Mouse (Mus musculus): ENCODE measurements at regions not wholly inside any gene's neighbourhood (a gene's known extent, or its start where the extent isn't known, plus 50 kb on each side); places are given as distances from the start of the nearest gene placed in this dataset.

GRCm38 (mm10) chr1:76200906-76201305 is 654.8 kb downstream of the Slc4a3 start:
- no peaks in the 10 kb centered on the region for H3K9me3 ChIP-seq (ENCODE audit: control insufficient read depth, low read length)
- no peaks in the 10 kb centered on the region for H3K36me3 ChIP-seq (ENCODE audit: control insufficient read depth, insufficient read depth, low read length)
- 72% methylated on average over 3 of the region's 3 CpGs for WGBS
- ATAC-seq (ENCODE audit: insufficient read depth, low FRiP score, low TSS enrichment) (no peak), DNase-seq (ENCODE audit: low spot score) (no peak)
- H3K27me3 ChIP-seq (ENCODE audit: control insufficient read depth, insufficient read depth, low read length), result no peaks in the 10 kb centered on the region
- no peak overlapping the region for H3K4me3 ChIP-seq (ENCODE audit: low read depth, low read length)
- H3K9ac ChIP-seq (ENCODE audit: low read length), result no peak overlapping the region
- H3K4me2 ChIP-seq (ENCODE audit: low read depth), result no peak overlapping the region
- no peaks in the 10 kb centered on the region for H3K4me1 ChIP-seq (ENCODE audit: control insufficient read depth, insufficient read depth, low read length)
- no peak overlapping the region for H3K27ac ChIP-seq (ENCODE audit: low read depth, low read length)

DNA sequence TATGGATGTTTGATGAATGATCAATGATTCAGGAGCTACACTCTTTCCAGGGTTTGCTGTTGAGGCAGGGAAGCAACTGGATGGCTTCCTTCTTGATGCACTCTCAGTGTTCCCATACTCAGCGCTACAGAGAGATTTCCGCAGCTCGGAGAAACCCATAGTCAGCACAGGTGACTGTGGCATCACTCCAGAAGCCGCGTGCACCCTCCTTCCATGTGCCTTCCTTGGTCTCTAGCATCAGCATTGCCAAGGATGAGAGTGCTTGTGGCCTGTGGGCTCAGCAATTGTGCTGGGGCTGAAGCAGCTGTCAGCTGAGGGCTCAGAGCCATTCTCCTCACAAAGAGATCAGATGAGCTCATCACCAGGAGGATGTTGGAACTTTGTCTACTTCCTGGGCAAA is 666.4 kb downstream of the Slc4a3 start:
- no peak for DNase-seq (ENCODE audit: low spot score)
- H3K9me3 ChIP-seq (ENCODE audit: control insufficient read depth, low read length), result no peaks in the 10 kb centered on the region
- H3K4me2 ChIP-seq (ENCODE audit: low read depth), result no peak overlapping the region
- 97% methylated on average over 5 of the region's 5 CpGs for WGBS
- H3K36me3 ChIP-seq (ENCODE audit: control insufficient read depth, insufficient read depth, low read length), result no peaks in the 10 kb centered on the region
- H3K27me3 ChIP-seq (ENCODE audit: control insufficient read depth, insufficient read depth, low read length), result no peaks in the 10 kb centered on the region
- ATAC-seq (ENCODE audit: insufficient read depth, low FRiP score, low TSS enrichment), result no peak
- no peaks in the 10 kb centered on the region for H3K4me1 ChIP-seq (ENCODE audit: control insufficient read depth, insufficient read depth, low read length)
- H3K27ac ChIP-seq (ENCODE audit: low read depth, low read length), result no peak overlapping the region
- H3K9ac ChIP-seq (ENCODE audit: low read length), result no peak overlapping the region
- H3K4me3 ChIP-seq (ENCODE audit: low read depth, low read length), result no peak overlapping the region

DNA sequence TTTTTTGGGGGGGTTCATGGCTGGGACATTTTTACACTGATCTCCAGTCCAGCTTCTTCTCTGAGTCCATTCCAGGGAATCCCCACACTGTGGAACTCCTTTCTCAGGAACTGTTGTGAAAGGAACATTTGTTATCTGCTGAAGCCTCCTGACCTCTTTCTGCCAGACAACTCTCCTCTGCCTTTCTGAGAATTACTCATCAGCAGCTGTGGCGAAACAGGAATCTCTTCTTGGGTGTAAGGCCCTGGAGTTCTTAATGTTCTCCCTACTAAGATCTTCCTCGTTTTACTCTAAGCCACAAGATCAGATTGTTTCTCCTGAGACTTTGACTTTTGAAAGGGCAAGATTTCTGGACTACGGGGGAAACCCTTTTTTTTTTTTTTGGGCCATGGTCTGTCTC is 698.7 kb downstream of the Slc4a3 start:
- H3K4me3 ChIP-seq (ENCODE audit: low read depth, low read length), result no peak overlapping the region
- no peaks in the 10 kb centered on the region for H3K36me3 ChIP-seq (ENCODE audit: control insufficient read depth, insufficient read depth, low read length)
- DNase-seq (ENCODE audit: low spot score), result no peak
- H3K4me1 ChIP-seq (ENCODE audit: control insufficient read depth, insufficient read depth, low read length), result 0 out of 2 replicates have a peak, but pooled peaks cover 2% of the 10 kb centered on the region
- no peak for ATAC-seq (ENCODE audit: insufficient read depth, low FRiP score, low TSS enrichment)
- no peak overlapping the region for H3K9ac ChIP-seq (ENCODE audit: low read length)
- H3K4me2 ChIP-seq (ENCODE audit: low read depth), result no peak overlapping the region
- 83% methylated on average over 3 of the region's 3 CpGs for WGBS
- no peak overlapping the region for H3K27ac ChIP-seq (ENCODE audit: low read depth, low read length)
- H3K27me3 ChIP-seq (ENCODE audit: control insufficient read depth, insufficient read depth, low read length), result no peaks in the 10 kb centered on the region
- no peaks in the 10 kb centered on the region for H3K9me3 ChIP-seq (ENCODE audit: control insufficient read depth, low read length)

- Histone ChIP-seq H3K4me1 (ENCODE audit: control insufficient read depth, insufficient read depth, low read length) (0 out of 2 replicates have a peak, but pooled peaks cover 2% of the 10 kb centered on the region), H3K4me2 (ENCODE audit: low read depth) (no peak overlapping the region), H3K36me3 (ENCODE audit: control insufficient read depth, insufficient read depth, low read length) (no peaks in the 10 kb centered on the region), H3K4me3 (ENCODE audit: low read depth, low read length) (no peak overlapping the region), H3K27me3 (ENCODE audit: control insufficient read depth, insufficient read depth, low read length) (no peaks in the 10 kb centered on the region), H3K9me3 (ENCODE audit: control insufficient read depth, low read length) (no peaks in the 10 kb centered on the region), H3K27ac (ENCODE audit: low read depth, low read length) (no peak overlapping the region), H3K9ac (ENCODE audit: low read length) (no peak overlapping the region)
- DNase-seq (ENCODE audit: low spot score) (no peak), ATAC-seq (ENCODE audit: insufficient read depth, low FRiP score, low TSS enrichment) (no peak)
- 31% methylated on average over 8 of the region's 8 CpGs for WGBS
Observed at GRCm38 (mm10) chr1:76246181-76246796, 700.2 kb downstream of the Slc4a3 start.

DNA sequence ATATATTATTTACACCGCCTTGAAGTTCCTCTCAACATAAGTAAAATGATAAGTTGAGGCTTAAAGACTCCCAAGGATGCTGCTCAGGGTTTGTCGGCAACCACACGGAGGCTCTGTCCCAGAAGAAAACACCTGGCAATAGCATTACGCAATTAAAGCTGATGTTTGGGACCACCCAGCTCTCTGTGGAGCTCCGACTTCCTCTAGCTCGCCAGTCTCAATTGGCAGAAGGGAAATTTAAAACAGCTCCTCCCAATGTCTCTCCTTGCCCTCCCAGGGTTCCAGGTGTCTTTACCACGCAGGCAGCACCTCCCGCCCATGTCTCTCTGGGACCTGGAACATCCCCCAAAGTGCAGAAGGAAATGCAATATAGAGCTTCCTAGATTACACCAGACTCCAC is 701.1 kb downstream of the Slc4a3 start:
- no peak for DNase-seq (ENCODE audit: low spot score)
- H3K4me3 ChIP-seq (ENCODE audit: low read depth, low read length), result no peak overlapping the region
- no peaks in the 10 kb centered on the region for H3K27me3 ChIP-seq (ENCODE audit: control insufficient read depth, insufficient read depth, low read length)
- 0 out of 2 replicates have a peak, but pooled peaks cover 2% of the 10 kb centered on the region for H3K4me1 ChIP-seq (ENCODE audit: control insufficient read depth, insufficient read depth, low read length)
- no peaks in the 10 kb centered on the region for H3K36me3 ChIP-seq (ENCODE audit: control insufficient read depth, insufficient read depth, low read length)
- no peak overlapping the region for H3K9ac ChIP-seq (ENCODE audit: low read length)
- no peak overlapping the region for H3K27ac ChIP-seq (ENCODE audit: low read depth, low read length)
- WGBS, result 51% methylated on average over 8 of the region's 8 CpGs
- H3K9me3 ChIP-seq (ENCODE audit: control insufficient read depth, low read length), result no peaks in the 10 kb centered on the region
- H3K4me2 ChIP-seq (ENCODE audit: low read depth), result no peak overlapping the region
- ATAC-seq (ENCODE audit: insufficient read depth, low FRiP score, low TSS enrichment), result no peak

- Histone ChIP-seq H3K4me3 (ENCODE audit: low read depth, low read length) (no peak overlapping the region), H3K27me3 (ENCODE audit: control insufficient read depth, insufficient read depth, low read length) (no peaks in the 10 kb centered on the region), H3K9me3 (ENCODE audit: control insufficient read depth, low read length) (no peaks in the 10 kb centered on the region), H3K27ac (ENCODE audit: low read depth, low read length) (no peak overlapping the region), H3K9ac (ENCODE audit: low read length) (no peak overlapping the region), H3K4me1 (ENCODE audit: control insufficient read depth, insufficient read depth, low read length) (no peaks in the 10 kb centered on the region), H3K36me3 (ENCODE audit: control insufficient read depth, insufficient read depth, low read length) (no peaks in the 10 kb centered on the region), H3K4me2 (ENCODE audit: low read depth) (no peak overlapping the region)
- 46% methylated on average over 4 of the region's 4 CpGs for WGBS
- DNase-seq (ENCODE audit: low spot score) (no peak), ATAC-seq (ENCODE audit: insufficient read depth, low FRiP score, low TSS enrichment) (no peak)
Observed at GRCm38 (mm10) chr1:76258217-76258616, 712.2 kb downstream of the Slc4a3 start.

DNA sequence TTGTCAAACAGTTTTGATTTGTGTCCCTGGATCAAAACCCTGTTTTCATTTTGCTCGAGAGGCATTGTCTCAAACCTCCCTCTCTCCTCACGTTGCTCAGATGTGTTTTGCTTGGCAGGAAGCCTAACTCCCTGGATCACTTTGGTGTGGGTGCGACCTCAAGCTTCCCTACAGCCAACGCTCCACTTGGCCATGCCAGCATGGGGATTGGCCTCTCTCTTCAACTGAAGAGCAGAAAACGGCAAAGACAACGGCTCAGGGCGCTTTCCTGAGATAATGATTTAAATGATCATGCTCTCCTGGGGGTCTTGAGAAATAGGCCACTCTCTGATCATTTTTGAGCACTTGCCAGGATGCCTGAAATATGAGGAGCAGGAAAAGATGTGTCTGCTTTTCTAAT is 730.1 kb downstream of the Slc4a3 start:
- Histone ChIP-seq H3K9me3 (ENCODE audit: control insufficient read depth, low read length) (no peaks in the 10 kb centered on the region), H3K27ac (ENCODE audit: low read depth, low read length) (no peak overlapping the region), H3K4me1 (ENCODE audit: control insufficient read depth, insufficient read depth, low read length) (no peaks in the 10 kb centered on the region), H3K9ac (ENCODE audit: low read length) (no peak overlapping the region), H3K27me3 (ENCODE audit: control insufficient read depth, insufficient read depth, low read length) (no peaks in the 10 kb centered on the region), H3K4me3 (ENCODE audit: low read depth, low read length) (no peak overlapping the region), H3K4me2 (ENCODE audit: low read depth) (no peak overlapping the region), H3K36me3 (ENCODE audit: control insufficient read depth, insufficient read depth, low read length) (no peaks in the 10 kb centered on the region)
- 43% methylated on average over 7 of the region's 7 CpGs for WGBS
- no peak for ATAC-seq (ENCODE audit: insufficient read depth, low FRiP score, low TSS enrichment)
- DNase-seq (ENCODE audit: low spot score), result peak; percentile 18

- DNase-seq (ENCODE audit: low spot score), result no peak
- H3K27ac ChIP-seq (ENCODE audit: low read depth, low read length), result no peak overlapping the region
- ATAC-seq (ENCODE audit: insufficient read depth, low FRiP score, low TSS enrichment), result no peak
- no peaks in the 10 kb centered on the region for H3K36me3 ChIP-seq (ENCODE audit: control insufficient read depth, insufficient read depth, low read length)
- no peaks in the 10 kb centered on the region for H3K9me3 ChIP-seq (ENCODE audit: control insufficient read depth, low read length)
- WGBS, result 37% methylated on average over 3 of the region's 3 CpGs
- no peak overlapping the region for H3K9ac ChIP-seq (ENCODE audit: low read length)
- no peak overlapping the region for H3K4me2 ChIP-seq (ENCODE audit: low read depth)
- H3K4me3 ChIP-seq (ENCODE audit: low read depth, low read length), result no peak overlapping the region
- no peaks in the 10 kb centered on the region for H3K4me1 ChIP-seq (ENCODE audit: control insufficient read depth, insufficient read depth, low read length)
- no peaks in the 10 kb centered on the region for H3K27me3 ChIP-seq (ENCODE audit: control insufficient read depth, insufficient read depth, low read length)
Observed at GRCm38 (mm10) chr1:76276624-76277023, 730.6 kb downstream of the Slc4a3 start.

GRCm38 (mm10) chr1:76283322-76283721 is 737.3 kb downstream of the Slc4a3 start:
- Histone ChIP-seq H3K9ac (ENCODE audit: low read length) (no peak overlapping the region), H3K4me1 (ENCODE audit: control insufficient read depth, insufficient read depth, low read length) (no peaks in the 10 kb centered on the region), H3K27me3 (ENCODE audit: control insufficient read depth, insufficient read depth, low read length) (no peaks in the 10 kb centered on the region), H3K9me3 (ENCODE audit: control insufficient read depth, low read length) (no peaks in the 10 kb centered on the region), H3K4me2 (ENCODE audit: low read depth) (no peak overlapping the region), H3K36me3 (ENCODE audit: control insufficient read depth, insufficient read depth, low read length) (no peaks in the 10 kb centered on the region), H3K4me3 (ENCODE audit: low read depth, low read length) (no peak overlapping the region), H3K27ac (ENCODE audit: low read depth, low read length) (no peak overlapping the region)
- ATAC-seq (ENCODE audit: insufficient read depth, low FRiP score, low TSS enrichment) (no peak), DNase-seq (ENCODE audit: low spot score) (peak; percentile 44)
- 42% methylated on average over 3 of the region's 3 CpGs for whole genome bisulfite sequencing

Measured in neural tube, embryonic 11.5 days (tissue).